In genomic region chr7:28773163-28773562, GRCm38 (mm10) we compare ENCODE assay signal across 27 mouse cellular contexts. TPM values are rescaled to one million over a fixed set of nuclear protein-coding genes. Genes with fewer than 3 reads are reported as not detected.
DNase-seq lines count a peak whose midpoint lies in the region; ATAC-seq lines count a peak whose summit lies in the region.
"Had no signal": no experiment of that assay in that cellular context is flagged by ENCODE, and none has a peak within 500 bp of the region (broad histone marks: within the 10 kb centered on the region; RNA-seq: fewer than 3 reads in every experiment).

No protein-coding gene starts in this region.

- H3K27me3 ChIP-seq in heart, embryonic 14.5 days (ENCODE audit: control insufficient read depth, insufficient read depth, low read length): no peaks in the 10 kb centered on the region
- no peaks in the 10 kb centered on the region for H3K27me3 ChIP-seq in neural tube, embryonic 13.5 days
- H3K27me3 ChIP-seq: intestine, embryonic 15.5 days; megakaryocyte, embryonic 14.5 days; midbrain, embryonic 15.5 days had no signal

- DNase-seq in cerebellum, adult 11-12 months: peak; percentile 44
- no peak for DNase-seq in cerebellum, postnatal 36 days
- DNase-seq in heart, postnatal 36 days: no peak
- no peak for DNase-seq in neural tube, embryonic 10.5 days (ENCODE audit: extremely low spot score, low spot score)
- DNase-seq in spleen, postnatal 10 days (ENCODE audit: low spot score in 2 of 2): no peak
- DNase-seq in thymus, postnatal 36 days: no peak
- DNase-seq: adrenal gland, postnatal 14 days; gastrocnemius, postnatal 36 days; heart, postnatal 4 days; kidney, adult 9 months; kidney, postnatal 25 days; liver, postnatal 0 days; lung, postnatal 14 days; right cerebral cortex, postnatal 4 days; thymus, postnatal 25 days had no signal

- H3K4me2 ChIP-seq in heart, embryonic 14.5 days (ENCODE audit: low read length): no peak overlapping the region
- H3K4me2 ChIP-seq in neural tube, embryonic 13.5 days: no peak overlapping the region
- H3K4me2 ChIP-seq: heart, embryonic 11.5 days; intestine, embryonic 15.5 days; midbrain, embryonic 15.5 days had no signal

- no peaks in the 10 kb centered on the region for H3K9me3 ChIP-seq in heart, embryonic 14.5 days (ENCODE audit: control insufficient read depth, low read length)
- no peaks in the 10 kb centered on the region for H3K9me3 ChIP-seq in neural tube, embryonic 13.5 days
- H3K9me3 ChIP-seq: G1E; intestine, embryonic 15.5 days; limb, embryonic 10.5 days; megakaryocyte, embryonic 14.5 days; midbrain, embryonic 15.5 days had no signal

- H3K36me3 ChIP-seq in heart, embryonic 14.5 days (ENCODE audit: control insufficient read depth, insufficient read depth, low read length): peaks cover 16% of the 10 kb centered on the region
- H3K36me3 ChIP-seq in neural tube, embryonic 13.5 days: peaks cover 36% of the 10 kb centered on the region
- H3K36me3 ChIP-seq: intestine, embryonic 15.5 days had no signal

- H3K27ac ChIP-seq in heart, embryonic 14.5 days (replicated peaks in 1 of 2; ENCODE audit: control insufficient read depth in 1 of 2, insufficient read depth in 1 of 2, low read depth in 2 of 2, low read length in 2 of 2): no peak overlapping the region
- H3K27ac ChIP-seq in neural tube, embryonic 13.5 days (replicated peaks): 0 out of 2 replicates have a peak overlapping the region, but pooled peaks have one; percentile 61
- H3K27ac ChIP-seq: intestine, embryonic 15.5 days; midbrain, embryonic 15.5 days had no signal

- no peak for ATAC-seq in heart, embryonic 14.5 days (ENCODE audit: insufficient number of reproducible peaks, insufficient read depth, low FRiP score, low read depth)
- no peak for ATAC-seq in neural tube, embryonic 13.5 days (ENCODE audit: low read depth)
- ATAC-seq: forebrain, embryonic 14.5 days; intestine, embryonic 15.5 days; liver, postnatal 0 days; midbrain, embryonic 15.5 days had no signal

- intact Hi-C loops in heart, postnatal 36 days (cut with DNase I): no loop called here

- H3K4me1 ChIP-seq in heart, embryonic 14.5 days (ENCODE audit: control insufficient read depth in 2 of 2, insufficient read depth in 2 of 2, low read length in 2 of 2): peaks cover 2 to 3% of the 10 kb centered on the region in 2 experiments; a peak in 1 of 4 replicates
- peaks cover 21% of the 10 kb centered on the region for H3K4me1 ChIP-seq in neural tube, embryonic 13.5 days (replicated peaks)
- H3K4me1 ChIP-seq: intestine, embryonic 15.5 days; limb, embryonic 10.5 days had no signal

- WGBS in heart, embryonic 14.5 days: 46% methylated on average over 3 of the region's 3 CpGs
- WGBS in neural tube, embryonic 13.5 days: 85% methylated on average over 3 of the region's 3 CpGs

- H3K4me3 ChIP-seq in heart, embryonic 14.5 days (ENCODE audit: control insufficient read depth in 1 of 2, insufficient read depth in 1 of 2, low read depth in 1 of 2, low read length in 2 of 2): no peak overlapping the region
- no peak overlapping the region for H3K4me3 ChIP-seq in neural tube, embryonic 13.5 days
- H3K4me3 ChIP-seq: erythroblast, embryonic 14.5 days; intestine, embryonic 15.5 days; limb, embryonic 10.5 days; megakaryocyte, embryonic 14.5 days; midbrain, embryonic 15.5 days had no signal

- peak overlapping the region; percentile 4; the same call in 1 of the 2 replicates for H3K9ac ChIP-seq in heart, embryonic 14.5 days (ENCODE audit: low read length)
- H3K9ac ChIP-seq in neural tube, embryonic 13.5 days: no peak overlapping the region
- H3K9ac ChIP-seq: intestine, embryonic 15.5 days; liver, postnatal 0 days; midbrain, embryonic 15.5 days had no signal

RNA-seq across cellular contexts. Expression of gene Nfkbib, which starts 5.9 kb away (rescaled TPM):
- 25.7 and 29.5 TPM in 2 replicates for polyA plus RNA-seq in heart, embryonic 14.5 days (2014; fragmentation: Nextera tagmentation; extraction: Ambion mirVana)
- total RNA-seq in heart, postnatal 36 days (2021): 10 to 100 TPM; 25.4 to 27.0 TPM
- polyA plus RNA-seq in neural tube, embryonic 13.5 days (2015; fragmentation: Nextera tagmentation; extraction: Ambion mirVana): 63.4 and 67.7 TPM in 2 replicates

RNA-seq across cellular contexts. Expression of gene Sirt2, which starts 6.6 kb away (rescaled TPM):
- 56.4 and 57.7 TPM in 2 replicates for polyA plus RNA-seq in heart, embryonic 14.5 days (2014; fragmentation: Nextera tagmentation; extraction: Ambion mirVana)
- 10 to 100 TPM; 85.1 to 87.0 TPM for total RNA-seq in heart, postnatal 36 days (2021)
- polyA plus RNA-seq in neural tube, embryonic 13.5 days (2015; fragmentation: Nextera tagmentation; extraction: Ambion mirVana): 101 and 104 TPM in 2 replicates

RNA-seq across cellular contexts. Expression of gene Rinl, which starts 15.6 kb away (rescaled TPM):
- 2.1 and 3.7 TPM in 2 replicates for polyA plus RNA-seq in heart, embryonic 14.5 days (2014; fragmentation: Nextera tagmentation; extraction: Ambion mirVana)
- 1 to 10 TPM; 1.8 to 1.9 TPM for total RNA-seq in heart, postnatal 36 days (2021)
- polyA plus RNA-seq in neural tube, embryonic 13.5 days (2015; fragmentation: Nextera tagmentation; extraction: Ambion mirVana): 1.7 and 2.6 TPM in 2 replicates

RNA-seq across cellular contexts. Expression of gene Ccer2, which starts 17.2 kb away (rescaled TPM):
- polyA plus RNA-seq in heart, embryonic 14.5 days (2014; fragmentation: Nextera tagmentation; extraction: Ambion mirVana): not detected in 2 replicates
- total RNA-seq in heart, postnatal 36 days (2021): not detected
- polyA plus RNA-seq in neural tube, embryonic 13.5 days (2015; fragmentation: Nextera tagmentation; extraction: Ambion mirVana): 7.3 and 8.7 TPM in 2 replicates
- total RNA-seq: adrenal gland, postnatal 14 days; G1E; gastrocnemius, postnatal 36 days; heart, postnatal 4 days; liver, adult 2 months had no signal
- polyA plus RNA-seq: erythroblast, embryonic 14.5 days; forebrain, embryonic 14.5 days; G1E; heart, embryonic 11.5 days; intestine, embryonic 15.5 days; limb, embryonic 10.5 days; liver, adult 2 months; liver, postnatal 0 days; testis, adult 2 months had no signal

RNA-seq across cellular contexts. Expression of gene Sars2, which starts 31.4 kb away (rescaled TPM):
- 18.8 and 20.3 TPM in 2 replicates for polyA plus RNA-seq in heart, embryonic 14.5 days (2014; fragmentation: Nextera tagmentation; extraction: Ambion mirVana)
- total RNA-seq in heart, postnatal 36 days (2021): 10 to 100 TPM; 14.6 to 16.3 TPM
- 23.0 and 24.6 TPM in 2 replicates for polyA plus RNA-seq in neural tube, embryonic 13.5 days (2015; fragmentation: Nextera tagmentation; extraction: Ambion mirVana)
